Mouse (Mus musculus) lung, adult 18-20 months (tissue): ENCODE data around the gene Sergef.

Experiments
- DNase-seq, 2 experiments: peaks; one replicate each; pipeline ENCODE4 v3.0.0; 2022; ENCODE audit warnings: mixed read lengths in 2 of 2

Gene Sergef

DNA sequence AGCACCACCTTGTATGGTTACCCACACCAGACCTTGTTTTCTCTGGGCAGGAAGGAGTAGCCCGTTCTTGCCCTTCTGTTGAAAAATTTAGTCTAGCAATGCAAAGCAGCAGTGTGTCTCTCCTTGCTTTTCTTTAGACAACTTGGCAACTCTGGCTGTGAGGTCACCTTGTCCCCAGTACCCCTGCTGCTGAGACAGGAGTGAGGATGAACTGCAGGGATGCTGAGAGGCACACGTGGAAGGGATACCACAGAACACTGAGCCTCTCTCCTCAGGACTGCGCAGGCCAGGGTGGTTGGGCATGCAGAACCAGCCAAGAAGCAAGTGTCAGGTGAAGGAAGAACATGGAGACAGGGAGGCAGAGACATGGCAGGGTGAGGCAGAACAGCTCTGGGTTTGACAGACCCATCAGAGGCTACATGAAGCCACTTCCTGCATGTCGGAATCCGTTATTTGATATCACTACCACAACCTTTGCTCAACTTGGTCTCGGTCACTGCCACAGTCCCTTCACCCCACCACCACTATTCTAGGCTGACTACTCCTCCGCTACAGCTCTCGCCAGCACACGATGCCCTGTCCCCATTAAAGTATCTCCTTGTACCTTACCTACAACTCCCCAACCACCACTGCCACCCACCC lies 103.0 kb downstream of the Sergef start:
- no peak for DNase-seq

DNA sequence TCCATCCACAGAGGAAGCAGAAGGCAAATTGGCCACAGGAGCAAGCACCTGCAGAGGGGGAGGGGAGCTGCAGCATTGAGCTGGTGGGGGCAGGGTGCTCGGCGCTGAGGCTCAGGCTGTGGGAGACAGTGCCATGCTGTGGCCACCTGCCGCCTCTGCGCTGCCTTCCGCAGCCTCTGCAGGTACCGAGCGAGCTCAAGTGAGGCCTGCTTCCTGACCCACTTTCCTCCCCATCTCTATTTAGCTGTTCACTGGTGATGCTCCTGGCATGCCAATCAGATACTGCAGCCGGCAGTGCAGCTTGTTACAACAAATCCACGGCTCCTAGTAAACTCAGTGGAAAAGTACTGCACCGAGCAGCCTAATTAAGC lies 104.2 kb downstream of the Sergef start:
- DNase-seq = no peak

DNA sequence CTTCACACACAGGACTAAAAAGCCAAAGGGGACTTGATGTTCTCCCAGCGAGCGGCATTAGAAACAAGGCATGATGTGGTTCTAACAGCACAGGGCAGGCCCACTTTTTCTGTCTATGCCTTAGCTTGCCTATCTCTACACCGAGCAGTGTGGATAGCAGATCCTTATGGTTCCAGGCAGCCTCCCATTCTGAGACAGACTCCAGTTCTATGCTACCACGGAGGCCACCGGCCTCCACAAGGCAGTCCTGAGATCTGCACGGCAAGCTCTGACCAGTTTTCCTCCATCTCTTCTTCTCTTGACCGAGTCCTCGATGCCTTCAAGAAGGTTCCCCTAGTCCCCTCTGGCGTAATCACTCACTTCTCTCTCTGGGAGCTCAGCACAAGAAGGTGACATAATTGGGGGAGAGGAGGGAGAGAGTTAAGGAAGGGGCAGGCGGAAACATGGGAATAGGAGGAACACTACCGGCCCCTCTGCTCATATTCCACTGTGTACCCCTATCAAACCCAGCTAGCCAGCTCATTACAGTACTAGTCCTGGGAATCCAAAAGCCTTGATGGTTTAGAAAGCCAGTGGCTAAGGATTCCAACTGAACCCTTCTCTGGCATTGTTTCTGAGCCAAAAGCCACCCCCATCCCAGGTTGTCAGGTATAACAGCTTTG lies 104.7 kb downstream of the Sergef start:
- no peak for DNase-seq

DNA sequence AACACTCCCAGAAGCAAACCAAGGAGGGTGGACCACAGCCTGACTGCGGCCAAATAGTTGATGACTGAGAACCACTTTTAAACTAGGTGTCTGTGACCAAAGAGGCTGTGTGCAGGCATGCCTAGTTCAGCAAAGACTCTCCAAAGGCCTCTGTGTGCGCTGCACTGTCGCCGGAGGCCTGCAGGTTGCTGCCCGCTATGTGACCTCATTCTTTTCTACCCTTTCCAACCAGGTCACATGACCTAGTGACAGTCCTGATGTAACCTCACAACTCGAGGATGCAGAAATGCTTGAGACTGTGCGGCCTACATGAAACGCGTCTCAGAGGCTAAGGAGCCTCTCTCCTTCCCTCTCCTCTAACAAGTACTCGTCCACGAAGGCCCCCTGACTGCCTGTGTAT lies 106.1 kb downstream of the Sergef start:
- no peak for DNase-seq

DNA sequence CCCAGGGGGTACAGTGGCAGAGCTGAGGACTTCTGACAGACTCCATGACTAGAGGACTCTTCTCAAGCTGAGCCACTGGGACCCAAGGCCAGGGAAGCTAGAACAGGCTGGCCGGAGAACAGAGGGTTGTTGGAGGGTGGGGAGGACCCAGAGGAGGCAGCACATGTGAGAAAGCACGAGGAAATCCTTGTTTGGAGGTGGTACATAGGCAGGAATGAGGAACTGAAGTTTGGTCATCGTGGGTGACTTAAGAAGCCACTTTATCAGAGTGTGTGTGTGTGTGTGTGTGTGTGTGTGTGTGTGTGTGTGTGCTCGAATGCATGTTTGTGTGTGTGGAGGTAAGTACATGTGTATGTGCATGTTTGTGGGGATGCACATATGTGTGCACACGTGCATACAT lies 108.3 kb downstream of the Sergef start:
- no peak for DNase-seq

DNA sequence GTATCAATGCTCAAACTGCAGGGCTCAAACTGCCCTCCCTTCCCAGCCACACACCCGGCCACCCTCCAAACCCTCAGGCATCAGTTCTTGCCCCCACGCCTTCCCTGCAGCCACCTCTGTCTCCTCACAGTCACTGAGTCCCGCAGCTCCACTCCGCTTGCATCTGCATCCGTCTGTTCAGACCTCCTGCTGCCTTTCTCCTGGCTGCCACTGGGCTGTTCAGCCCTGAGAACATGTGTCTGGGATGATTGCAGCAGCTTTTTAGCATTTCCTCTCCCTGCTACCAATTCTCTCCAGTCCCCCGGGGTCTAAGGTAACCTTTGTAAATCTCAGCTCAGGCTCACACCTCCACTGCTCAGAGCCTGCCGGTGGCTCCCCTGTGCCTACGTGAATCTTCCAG lies 109.7 kb downstream of the Sergef start:
- no peak for DNase-seq

DNA sequence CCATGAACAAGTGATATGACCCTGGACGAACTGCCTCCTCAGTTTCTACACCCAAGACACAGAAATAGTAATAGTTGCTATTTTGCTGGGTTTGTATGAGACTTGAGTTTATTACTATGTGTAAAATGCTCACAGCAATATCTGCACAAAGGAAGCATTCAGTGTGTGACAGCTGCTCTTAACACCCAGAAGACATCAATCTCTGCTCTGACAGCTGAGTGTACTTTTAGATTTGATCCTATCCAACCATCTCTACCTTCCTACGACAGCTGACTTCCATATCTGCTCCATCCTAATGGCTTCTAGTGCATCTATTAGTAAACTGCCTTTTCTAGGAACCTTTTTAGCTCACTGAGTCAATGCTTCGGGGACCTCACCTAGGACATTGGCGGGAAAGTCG lies 110.3 kb downstream of the Sergef start:
- DNase-seq = no peak

DNA sequence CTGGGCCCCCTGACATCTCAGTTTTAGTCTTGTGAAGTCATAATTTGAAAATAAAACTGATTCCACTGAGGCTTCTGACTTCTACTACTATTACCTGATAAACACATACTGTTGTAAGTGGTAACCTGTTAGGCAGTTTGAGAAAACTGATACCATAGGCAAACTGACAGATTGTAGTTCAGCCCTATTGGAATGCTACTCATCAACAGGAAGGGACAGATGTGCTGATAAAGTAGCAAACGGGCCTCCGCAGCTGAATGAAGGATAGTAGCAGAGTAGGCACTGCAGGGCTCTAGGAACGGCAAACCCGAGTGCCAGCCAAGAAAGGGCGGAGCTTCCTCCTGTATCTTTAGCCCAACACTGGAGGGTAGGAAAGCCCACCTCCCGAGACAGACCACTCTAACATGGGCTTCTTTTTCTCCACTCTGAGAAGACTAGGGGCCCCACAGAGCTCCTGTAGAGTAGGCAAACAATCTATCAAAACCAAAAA lies 112.9 kb downstream of the Sergef start:
- no peak for DNase-seq

DNA sequence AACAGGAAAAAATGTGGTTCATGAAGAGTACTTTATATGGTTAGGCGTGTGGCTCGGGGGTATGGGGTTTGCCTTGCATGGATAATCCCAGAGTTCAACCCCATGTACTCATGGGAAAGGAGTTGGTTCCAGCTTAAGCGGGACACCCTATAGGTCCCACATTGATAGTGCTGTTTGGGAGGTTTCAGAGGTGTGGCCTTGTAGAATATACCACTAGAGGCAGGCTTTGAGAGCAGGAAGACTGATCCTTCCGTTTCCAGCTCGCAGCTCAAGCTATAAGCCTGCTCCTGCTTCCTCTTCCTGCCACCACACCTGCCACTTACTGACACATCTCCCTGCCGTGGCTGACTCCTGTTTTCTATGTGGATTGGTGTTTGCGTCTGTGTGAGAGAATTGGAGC lies 116.4 kb downstream of the Sergef start:
- DNase-seq = no peak

DNA sequence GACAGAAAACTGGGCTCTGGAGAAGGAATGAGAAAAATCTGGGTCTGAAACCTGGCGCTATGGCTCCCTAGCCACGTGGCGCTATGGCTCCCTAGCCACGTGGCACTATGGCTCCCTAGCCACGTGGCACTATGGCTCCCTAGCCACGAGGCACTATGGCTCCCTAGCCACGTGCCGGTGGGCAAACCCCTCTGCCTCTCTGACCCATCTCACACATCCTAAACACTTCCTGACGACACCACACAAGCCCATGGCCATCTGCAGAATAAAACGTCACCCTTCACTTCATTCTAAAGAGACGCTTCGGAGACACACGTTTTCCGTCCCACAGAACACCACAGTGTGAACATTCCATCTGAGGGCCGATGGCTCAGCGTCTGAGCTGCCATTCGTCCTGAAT lies 117.8 kb downstream of the Sergef start:
- DNase-seq = no peak

DNA sequence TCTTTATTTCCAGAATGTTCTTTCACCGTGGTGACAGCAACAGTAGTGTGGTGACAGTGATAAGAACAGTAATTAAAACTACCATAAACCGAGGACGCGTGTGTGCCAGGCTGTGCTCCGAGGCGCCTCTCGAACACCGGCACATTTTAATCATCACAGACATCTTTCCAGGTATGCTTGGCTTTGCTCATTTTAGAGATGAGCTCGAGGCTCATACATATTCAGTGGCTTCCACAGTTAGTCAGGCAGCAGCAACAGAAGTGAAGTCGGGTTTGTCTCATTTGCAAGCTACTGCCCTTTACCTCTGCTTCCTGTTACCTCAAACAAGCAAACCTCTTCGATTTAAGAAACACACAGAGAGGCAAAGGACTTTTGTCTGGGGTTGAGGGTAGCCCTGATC lies 120.5 kb downstream of the Sergef start:
- no peak for DNase-seq

DNA sequence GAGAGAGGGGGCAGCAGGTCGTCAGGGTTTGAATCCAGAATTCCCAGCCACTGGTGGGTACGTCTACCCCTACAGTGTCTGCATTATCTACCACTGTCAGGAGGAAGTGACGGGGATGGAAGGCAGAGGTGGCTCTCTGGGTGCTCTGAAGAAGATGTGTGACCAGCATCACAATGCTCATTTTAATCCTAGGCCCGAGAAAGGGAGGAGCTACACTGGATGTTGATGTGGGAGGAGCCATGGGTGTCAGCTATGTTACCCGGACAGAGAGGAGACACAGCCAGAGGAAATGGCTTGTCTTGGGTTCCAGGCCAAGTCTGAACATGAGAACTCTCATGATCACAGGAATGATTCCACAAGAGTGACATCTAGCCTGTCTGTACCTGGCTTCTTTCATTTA lies 122.4 kb downstream of the Sergef start:
- no peak for DNase-seq

DNA sequence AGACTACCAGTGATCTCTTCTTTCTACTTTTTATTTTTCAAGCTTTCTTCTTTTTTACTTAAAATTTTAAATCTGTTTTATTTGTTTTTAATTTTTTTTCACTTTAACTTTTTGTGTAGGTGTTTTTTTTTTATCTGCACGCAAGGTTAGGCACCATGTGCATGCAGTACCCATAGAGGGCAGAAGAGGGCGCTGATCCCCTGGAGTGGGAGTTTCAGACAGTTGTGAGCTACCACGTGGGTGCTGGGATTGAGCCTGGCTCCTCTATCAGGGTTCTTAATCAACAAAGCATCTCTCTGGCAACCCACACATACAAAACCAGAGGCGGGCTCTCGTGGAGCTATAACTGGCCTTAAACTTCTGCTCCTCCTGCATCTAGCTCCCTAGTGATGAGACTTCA lies 123.6 kb downstream of the Sergef start:
- no peak for DNase-seq

DNA sequence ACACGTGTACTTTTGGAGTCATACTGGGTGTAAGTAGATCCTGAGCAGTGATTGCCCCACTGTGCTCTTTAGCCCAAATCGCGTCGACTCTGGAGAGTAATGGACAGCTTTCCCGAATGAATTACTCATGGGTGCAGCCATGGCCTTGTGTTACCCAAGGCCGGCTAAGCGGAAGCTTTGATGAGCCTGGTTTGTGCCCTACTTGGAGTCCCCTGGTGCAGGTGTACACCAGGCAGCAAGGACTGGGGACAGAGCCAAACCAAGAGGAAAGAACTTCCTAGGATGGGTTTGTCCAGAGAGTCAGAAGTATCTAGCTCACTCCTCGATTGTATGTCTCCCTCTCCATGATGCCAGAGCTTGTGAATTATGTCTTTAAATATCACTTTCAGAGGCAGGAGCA lies 124.6 kb downstream of the Sergef start:
- no peak for DNase-seq

DNA sequence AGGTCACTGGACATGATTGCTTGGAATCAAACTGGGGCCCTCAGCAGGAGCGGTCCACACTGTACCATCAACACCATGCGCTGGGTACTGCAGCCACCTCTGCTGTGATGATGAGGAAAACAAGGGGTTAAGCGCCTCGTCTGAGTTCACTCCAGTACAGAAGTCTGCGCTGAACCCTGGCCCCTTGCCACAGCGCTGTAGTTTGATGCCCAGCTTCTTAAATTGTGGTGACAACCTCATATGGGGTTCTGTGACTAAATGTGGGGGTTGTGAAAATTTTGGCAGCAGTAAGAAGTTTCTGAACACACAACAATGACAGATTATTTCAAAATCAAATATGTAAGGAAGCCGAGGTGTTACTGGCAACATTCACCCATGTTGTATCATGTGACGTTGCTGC lies 126.0 kb downstream of the Sergef start:
- DNase-seq = no peak

DNA sequence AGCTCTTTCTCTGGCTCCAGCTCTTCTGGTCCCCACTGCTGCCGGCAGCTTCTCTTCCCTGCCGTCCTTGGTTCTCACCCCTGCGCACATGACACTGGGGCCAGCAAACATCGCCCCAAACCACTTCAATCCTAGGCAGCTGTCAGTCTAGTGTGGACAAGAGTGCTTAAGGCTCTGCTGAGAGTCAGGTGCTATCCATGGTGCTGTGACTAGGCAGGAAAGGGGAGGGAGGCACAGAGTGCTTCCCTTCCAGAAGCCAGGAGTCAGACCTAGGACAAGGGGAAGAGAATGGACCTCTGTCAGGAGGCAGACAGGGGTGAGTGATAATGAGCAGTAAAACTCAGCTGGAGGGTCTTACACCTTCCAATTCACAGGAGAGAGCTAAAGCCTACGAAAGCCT lies 126.8 kb downstream of the Sergef start:
- DNase-seq = no peak

DNA sequence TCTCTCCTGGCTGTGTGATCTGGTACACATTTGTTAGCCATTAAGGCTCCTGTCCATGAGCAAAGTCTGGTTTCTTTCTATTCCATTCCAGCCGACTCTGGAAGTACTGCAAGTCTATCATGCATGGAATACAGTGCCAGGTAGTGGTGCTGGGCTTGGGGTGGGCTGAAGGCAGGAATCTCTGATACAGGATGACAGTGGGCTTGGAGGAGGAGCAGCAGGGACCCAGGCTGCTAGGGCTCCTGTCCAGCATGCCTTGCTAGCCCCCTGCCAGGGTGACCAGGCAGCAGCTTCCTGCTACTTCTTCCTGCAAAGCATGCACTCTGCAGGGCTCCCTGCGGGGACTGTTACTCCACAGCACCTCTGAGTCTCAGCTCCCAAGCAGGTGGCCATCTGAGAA lies 128.8 kb downstream of the Sergef start:
- no peak for DNase-seq

DNA sequence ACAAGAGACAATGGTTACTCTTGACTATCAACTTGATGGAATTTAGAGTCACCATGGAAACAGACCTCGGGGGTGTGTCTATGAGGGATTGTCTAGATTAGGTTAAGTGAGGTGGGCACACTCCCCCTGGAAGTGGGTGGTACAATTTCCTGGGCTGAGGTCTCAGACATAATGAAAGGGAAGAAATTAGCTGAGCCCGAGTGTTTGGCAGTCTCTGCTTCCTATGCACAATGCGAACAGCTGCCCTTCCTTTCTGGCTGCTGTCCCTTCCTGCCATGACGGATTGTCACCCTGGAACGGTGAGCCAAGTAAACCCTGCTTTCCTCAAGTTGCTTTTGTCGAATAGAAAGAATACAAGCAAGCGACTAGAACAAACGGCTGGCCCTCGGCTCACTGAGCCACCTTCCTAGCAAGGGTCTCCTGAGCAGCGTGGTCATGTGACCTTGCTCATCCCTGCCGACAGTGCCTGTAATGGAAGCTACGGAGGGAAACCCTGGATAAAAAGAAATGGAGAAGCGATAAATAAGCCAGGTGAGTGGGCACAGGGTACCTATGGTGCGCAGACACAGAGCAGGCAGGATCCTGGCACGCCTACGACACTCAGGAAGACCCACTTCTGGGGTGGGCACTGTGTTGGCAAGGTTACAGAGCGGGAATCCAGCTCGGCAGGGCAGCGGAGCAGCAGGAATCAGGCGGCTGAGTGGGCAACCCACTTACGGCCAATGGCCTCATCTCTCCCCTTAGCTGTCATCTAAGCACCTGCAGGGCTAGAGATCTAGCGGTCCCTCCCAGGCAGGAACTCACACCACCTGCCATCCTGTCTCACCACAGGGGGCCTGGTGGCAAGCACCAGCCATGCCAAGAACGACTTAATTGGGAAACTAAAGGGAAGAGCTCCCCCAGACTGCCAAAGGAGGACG lies 130.0 kb downstream of the Sergef start:
- DNase-seq = peak; percentile 33 to 47

DNA sequence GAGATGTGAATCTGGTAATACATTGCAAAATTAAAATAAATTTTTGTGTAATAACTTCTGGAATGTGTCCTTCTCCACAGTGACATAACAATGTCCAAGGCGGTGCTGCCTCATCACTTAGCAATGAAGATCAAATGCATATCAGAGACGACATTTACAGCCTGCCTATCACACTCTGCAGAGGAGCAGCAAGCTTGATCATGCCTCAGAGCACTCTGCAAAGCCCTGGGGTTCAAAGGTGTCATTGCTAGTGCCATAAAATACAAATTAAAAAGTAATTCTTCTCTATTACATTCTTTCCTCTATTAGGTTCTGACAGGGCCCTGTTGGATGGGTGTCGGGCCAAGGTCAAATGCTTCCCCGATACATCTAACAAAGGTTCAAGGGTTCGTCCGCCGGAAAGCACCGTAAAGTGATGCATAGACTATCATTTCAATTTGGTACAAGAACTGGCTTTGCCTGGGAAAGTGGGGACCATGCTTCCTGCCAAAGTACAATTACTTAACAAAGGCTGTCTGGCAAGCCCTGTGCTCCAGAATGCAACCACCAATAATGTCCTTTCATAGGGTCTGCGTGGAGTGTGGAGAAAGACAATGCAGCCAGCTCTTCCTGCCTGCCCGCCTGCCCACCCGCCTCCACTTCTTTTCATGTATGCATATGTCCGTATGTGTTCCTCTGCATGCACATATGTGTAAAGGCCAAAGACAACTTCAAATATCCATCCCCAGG lies 130.9 kb downstream of the Sergef start:
- DNase-seq = no peak

DNA sequence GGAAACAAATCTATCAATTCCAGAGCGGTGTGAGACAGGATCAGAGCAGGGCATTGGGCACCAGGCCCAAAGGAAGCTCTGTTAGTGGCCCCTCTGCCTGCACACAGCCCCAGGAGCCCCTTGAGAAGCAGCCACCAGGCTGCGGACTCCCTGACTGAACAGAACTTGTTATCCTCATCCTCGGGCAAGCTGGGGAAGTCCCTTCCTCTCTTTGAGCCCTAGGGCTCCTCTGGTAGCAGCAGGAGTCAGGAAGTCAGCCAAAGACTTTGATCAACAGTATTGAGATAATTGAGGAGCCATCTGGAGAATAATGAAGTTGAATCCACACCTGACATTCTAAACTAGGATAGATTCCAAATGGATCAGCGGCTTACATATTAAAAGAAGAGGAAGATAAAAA lies 135.4 kb downstream of the Sergef start:
- no peak for DNase-seq

DNA sequence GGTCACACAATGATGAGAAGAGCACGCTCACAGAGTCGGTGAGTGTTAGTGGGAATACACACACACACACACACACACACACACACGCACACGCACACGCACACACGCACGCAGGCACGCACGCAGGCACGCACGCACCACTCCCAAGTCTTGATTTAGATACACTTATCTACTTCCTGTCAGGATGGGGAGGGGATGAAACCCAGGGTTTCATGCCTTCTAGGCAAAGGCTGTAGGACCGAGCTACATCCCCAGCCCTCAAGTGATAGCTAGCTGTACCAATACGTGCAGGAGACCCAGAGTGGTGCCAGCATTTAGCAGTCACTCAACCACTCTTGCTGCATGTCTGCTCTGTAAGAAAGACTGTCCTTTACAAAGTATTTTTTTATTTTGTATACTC lies 137.0 kb downstream of the Sergef start:
- DNase-seq = no peak

DNA sequence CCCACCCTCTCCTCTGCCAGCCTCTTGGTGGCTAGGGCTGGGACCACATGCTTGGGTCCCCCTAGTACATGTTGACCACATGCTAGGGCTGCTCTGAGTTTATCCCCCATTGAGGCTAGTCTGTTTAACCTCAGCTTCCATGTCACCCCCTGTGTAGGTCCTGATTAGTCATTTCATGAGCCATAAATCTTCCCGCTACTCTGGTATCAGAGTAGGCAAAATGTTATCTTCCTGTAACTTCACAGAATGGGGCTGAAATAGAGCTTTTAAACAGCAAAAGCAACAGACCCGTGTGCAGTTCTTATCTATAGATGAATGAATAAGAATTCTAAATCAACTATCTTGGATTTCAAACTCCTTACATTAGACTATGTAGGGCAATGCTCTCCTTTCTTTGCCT lies 138.1 kb downstream of the Sergef start:
- no peak for DNase-seq

DNA sequence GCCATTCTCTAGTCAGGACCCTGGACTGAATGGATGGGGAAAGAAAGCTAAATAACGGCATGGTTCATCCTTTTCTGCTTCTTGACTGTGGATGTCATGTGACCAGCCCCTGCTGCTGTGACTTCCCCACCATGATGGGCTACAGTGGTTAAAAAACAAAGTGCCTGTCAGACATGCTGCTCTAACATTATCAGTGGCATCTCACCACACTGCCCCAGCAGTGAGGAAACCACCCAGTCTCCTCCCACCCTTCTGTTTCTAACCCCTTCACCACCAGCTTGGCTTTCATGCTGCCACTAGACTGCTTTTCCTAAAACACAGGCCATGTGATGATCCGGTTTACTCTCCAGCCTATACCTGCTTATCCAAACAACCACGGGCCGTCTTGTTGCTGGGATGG lies 140.0 kb downstream of the Sergef start:
- no peak for DNase-seq
